Mouse (Mus musculus) thymus, postnatal 10 days (tissue): ENCODE data around the gene Slc6a2.

ENCODE experiments used
- DNase-seq, 2 experiments: peaks; one replicate each; pipeline ENCODE4 v3.0.0; 2021; ENCODE audit warnings: low spot score in 2 of 2

Gene Slc6a2

DNA sequence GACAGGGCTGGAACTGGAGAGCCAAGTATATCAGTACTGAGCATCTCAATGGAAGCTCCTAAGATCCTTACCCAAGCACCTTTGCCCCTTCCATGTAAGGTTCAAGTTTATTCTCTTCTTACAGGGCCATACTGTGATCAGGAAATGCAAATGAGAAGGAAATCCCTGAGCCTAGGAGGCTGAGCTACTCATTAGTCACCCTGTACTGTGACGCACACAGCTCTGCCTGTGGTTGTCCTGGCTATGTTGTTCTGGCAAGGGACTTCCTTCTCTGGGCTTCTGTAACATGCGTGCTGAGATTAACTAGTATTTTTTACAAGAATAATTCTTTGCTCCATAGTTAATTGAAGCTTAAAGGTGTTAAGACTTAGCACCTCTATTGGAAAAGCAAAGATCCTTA lies 70.8 kb downstream of the Slc6a2 start:
- DNase-seq, result no peak

DNA sequence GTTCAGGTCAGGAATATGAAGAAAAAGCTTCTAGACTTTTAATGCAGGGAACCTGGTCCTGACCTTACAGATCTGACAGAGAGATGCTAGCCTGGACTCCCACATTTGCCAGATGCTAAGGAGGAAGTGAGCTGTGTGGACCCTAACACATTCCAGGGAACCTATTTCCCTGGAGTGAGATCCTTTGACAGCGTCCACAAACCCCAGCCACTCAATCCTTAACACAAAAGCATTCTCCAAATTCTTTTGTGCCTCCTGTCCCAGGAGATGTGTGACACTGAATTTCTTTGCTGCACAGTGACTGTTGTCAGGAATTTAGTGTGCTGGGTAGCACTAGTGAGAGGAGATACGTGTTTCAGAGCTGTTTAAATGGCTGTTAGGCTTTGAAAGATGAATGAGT lies 79.0 kb downstream of the Slc6a2 start:
- no peak for DNase-seq

DNA sequence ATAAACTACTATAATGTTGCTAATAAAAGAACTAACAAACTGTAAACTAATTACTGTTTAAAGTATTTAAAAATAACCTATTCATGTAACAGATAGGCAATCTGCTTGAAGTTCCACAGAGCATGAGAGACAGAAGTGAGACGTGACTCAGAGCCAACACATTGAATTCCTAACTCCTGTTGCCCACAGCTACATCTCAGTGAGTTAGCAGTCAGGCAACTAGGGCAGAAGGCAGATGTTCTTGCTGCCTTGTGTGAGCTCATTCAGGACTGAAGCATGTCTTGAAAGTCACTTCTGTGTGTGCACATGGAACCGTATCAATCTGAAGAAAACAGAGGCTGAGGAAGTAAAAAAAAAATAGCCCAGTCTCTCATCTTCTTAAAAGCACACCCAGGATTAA lies 80.4 kb downstream of the Slc6a2 start:
- no peak for DNase-seq

DNA sequence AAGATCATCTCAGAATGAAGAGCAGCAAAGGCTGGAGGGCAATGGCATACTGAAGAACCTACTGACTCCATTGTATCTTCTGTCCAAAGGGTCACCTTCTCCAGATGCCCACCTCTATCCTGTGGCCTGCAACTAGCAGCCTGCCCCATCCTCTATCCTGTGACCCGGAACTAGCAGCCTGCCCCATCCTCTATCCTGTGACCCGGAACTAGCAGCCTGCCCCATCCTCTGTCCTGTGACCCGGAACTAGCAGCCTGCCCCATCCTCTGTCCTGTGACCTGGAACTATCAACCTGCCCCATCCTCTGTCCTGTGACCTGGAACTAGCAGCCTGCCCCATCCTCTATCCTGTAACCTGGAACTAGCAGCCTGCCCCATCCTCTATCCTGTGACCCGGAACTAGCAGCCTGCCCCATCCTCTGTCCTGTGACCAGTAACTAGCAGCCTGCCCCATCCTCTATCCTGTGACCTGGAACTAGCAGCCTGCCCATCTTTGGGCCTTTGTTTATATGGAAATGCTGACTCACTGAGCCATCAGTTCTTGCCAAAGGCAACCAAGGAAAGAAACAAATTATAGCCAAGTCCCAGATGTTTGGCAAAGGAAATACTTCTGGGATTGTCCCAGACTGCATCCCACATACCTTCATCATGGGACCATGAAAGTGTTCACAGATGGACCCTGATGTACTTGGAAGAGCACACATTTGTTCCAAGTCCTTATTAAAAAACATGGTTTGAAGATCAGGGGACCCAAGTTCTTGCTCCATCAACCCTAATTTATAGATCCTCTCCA lies 81.1 kb downstream of the Slc6a2 start:
- no peak for DNase-seq

DNA sequence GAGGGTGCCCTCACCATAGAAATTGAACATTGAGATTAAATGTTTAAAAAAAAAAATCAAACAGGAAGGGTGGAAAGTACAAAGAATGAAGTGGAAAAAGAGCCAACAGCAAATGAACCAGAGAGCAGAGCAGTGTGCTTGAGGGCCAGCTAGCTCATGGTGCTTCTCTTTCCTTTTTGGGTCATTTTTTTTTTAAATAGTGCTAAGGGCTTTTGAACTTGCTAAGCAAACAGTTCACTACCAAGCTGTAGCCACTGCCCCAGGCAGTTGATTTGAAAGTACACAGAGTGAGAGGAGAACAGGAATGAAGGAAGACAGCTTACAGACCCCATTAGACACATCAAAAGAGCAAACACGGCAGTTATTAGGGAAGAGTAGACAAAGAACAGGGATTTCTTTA lies 83.2 kb downstream of the Slc6a2 start:
- no peak for DNase-seq

DNA sequence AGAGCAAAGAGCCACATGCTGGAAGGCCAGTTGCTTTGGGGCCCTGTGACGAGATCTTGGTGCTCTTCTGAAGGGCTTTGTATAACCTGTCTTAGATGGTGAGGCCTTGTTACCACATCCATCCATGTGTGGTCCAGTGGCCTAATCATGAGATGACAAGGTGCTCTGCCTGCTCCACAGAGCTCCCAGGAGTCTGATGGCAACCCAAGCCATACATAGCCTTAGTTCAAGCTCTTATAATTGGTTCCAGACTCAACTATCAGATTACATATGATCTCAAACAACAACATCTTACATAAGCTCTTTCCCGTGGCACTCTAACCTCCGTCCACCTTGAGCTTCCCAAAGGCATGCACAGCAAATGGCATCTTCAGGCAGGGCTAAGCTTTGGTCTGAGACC lies 88.2 kb downstream of the Slc6a2 start, which contains the start of gene Ces1a:
Gene Ces1a (minus strand): TSS at position 101 of the 400 bp plus-strand sequence.
- no peak for DNase-seq

DNA sequence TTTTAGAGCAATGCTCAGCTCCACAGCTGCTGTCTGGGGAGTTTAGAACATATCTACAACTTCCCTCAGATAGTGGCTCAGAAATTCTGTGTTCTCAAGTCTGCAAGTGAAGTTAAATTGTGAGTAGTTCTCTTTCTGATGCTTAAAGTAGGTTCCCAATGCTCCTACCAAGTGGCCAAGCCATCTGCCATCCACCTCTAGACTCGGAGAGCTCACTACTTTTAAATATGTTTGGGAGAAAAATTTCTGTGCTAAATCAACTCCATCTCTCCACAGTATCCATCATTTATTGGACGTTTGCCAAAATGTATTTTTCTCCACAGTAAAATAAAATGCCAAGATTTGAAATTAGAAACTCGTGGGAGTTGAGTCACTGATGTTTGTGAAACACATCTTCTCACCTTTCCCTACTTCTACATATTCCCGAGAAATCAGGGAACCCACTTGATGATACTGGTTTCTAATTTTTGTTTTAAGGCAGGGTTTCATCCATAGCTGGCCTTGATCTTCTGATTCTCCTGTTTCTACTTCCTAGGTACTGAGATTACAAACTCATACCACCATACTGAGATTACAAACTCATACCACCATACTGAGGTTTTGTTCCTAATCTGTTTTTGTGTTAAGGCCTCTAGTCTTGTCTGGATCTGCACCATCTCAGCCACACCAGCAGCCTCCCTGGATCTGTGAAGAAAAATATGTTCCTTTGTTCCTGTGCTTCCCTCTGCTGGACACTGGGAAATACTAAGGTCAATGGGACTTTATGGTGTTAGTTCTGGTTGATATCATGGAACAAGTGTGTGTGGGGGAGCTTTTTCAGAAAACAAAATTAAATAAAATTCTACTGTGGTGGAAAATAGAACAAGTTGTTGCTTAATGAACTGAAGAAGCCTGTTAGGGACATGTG lies 88.9 kb downstream of the Slc6a2 start:
- no peak for DNase-seq
